Mouse (Mus musculus): ENCODE results near the gene Odam.

Odam gene

DNA sequence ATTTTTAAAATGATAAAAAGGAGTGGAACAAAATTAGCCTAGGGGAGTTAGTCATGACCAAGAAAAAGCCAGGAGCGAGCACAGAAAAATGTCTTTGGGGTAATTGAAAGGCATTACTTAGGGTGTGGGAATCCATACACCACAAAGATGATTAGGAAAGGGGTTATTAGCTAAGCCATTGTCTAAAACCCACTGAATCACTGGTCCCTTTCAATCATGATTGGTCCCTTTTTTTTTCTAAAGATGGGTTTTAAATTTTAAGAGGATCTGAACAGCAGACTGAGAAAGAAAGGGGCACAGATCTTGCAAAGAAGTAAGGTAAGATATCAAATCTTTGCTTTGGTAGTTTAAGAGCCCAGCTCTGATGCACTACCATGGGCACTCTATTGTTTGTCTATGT is at the start of gene Odam:
Gene Odam (plus strand): TSS at position 301 of the 400 bp plus-strand sequence.
- DNase-seq, result no peak

DNA sequence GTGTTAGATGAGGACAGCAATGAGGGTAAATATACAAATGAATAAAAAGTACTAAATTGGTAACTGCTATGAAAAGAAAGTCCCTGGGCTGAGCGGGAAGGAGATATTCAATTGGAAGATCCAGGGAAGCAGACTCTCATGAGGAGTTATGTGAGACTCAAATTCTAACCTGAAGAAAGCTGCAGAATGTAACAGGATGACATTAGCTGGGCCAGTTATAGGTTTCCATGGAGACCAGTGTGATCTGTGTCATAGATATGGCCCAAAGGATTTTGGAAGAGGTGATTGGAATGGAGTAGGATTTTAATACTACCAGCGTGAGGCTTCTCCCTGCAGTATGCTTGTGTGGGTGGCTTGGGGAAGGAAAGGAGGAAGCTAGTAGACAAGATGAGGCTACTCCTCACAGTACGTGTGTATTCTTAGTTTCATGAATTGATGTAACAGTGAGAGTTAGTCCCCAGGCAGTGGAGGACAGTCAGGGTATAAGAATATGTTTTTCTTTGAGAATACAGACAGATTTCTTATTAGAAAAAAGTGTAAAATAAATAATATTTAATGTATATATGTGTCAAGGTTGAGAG is 29.6 kb upstream of the Odam start:
- DNase-seq, result no peak

DNA sequence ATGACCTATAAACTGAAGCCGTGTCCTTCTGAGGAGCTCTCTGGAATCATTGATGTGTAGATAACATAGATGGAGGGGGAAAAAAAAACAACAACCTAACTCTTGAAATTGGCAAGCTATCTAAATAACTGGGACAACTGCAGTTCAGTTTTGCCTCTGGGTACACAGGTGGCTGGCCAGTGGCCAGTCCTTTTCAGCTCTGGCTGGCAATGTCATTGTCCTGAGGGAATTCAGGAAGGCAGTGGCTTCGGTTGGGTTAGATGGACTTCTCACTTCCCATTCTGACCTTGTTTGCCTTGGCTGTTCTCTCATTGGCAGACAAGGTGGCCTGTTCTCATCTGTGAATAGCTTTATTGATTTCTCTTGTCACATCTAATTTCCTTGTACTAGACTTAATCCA is 14.7 kb upstream of the Odam start:
- DNase-seq, result no peak

DNA sequence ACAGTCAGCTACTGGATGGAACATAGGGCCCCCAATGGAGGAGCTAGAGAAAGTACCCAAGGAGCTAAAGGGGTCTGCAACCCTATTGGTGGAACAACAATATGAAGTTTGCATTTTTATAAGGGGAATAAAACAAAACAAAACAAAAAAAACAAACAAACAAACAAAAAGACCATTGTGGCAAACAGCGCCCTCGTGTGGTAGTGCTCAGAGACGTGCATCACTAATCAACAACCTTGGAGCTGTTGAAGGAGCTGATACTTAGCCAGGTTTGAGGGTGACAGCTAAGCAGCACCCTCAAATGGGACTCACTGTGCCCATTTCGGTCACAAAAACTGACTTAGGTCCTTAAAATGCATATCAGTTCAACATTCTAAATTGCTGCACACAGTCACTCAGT is 13.4 kb upstream of the Odam start:
- no peak for DNase-seq

DNA sequence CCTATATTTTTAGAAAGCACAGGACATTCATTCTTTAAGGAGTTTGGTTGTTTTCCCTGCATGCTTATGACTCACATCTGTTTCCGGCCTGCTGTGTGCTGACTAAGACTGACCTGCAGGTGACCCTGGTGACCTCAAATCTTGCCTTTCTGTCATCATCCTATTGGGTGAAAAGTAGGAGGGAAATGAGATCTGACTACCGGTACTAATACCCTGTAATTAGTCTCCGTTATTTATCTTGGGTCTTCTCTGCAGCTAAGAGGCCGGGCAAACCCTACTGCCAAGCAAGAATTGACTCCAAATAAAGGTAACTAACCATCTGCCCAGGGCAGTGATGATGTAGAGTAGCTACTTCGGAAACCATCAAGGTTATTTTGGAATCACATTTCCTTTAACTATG is 40.5 kb downstream of the Odam start, which contains the start of gene Csn3:
Gene Csn3 (plus strand): TSS at position 208 of the 400 bp plus-strand sequence.
- DNase-seq, result no peak

DNA sequence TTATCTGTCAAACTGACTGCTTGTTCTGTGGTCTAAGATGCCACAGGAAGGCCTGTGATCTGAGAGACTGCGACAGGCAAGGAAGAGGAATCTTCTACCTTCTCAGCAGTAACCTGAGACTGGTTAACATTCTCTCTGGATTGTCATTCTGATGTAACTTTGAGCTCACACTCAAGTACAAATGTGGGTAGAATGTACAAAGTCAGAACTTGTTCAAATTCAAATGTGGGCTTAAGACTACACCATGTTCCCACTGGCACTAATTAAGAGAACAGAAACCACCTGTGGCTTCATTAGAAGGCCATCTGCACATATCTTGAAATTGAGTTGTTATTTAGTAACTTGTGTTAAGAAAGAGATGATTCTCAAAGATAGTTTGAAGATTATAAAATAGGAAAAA is 46.8 kb downstream of the Odam start:
- DNase-seq, result no peak

DNA sequence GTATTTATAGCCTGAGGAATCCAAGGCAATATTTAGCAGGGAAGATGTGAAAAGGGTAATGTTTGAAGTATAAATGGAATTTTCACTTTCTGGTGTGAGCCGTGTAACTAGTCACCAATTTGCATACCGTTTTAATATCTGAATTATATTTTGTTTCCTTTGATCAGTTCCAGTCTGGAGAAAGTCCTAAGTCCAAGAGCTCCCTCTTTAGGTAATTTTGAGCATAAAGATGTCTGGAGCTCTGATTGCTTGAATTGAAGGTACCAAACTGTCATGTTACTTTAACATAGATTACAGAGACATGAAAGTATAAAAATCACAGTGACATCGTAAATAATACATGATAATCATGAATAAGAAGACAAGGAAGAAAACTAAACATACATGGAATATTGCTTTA is 55.9 kb downstream of the Odam start:
- no peak for DNase-seq

DNA sequence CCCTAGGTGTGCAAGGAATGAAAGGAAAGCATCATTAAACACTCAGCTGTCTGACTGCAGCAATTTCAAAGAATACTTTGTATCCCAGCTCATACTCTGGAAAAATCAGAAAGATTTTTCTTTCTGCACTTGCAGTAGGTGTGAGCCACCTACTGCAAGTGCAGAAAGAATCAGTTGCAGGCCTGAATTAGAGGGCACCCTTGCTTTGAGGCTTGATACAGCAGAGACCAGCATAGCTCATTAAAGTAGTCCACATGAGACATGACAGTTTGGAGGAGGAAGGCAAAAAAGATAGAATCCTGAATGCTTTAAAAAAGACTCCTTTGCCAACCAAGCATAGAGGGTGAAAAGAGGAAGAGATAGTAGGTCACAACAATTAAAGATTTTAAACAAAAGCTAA is 57.7 kb downstream of the Odam start:
- no peak for DNase-seq

Measured in right cerebral cortex, postnatal 25 days (tissue).